Mouse (Mus musculus): Measurements from ENCODE around the gene Rsph3b.
"Not testable (repeated sequence)": the region's sequence is repeated elsewhere in the genome, so short reads cannot be mapped to it uniquely, and the experiment has no call there.

Gene Rsph3b

GRCm38 (mm10) chr17:6947984-6948768, at the start of gene Rsph3b:
TSS of gene Rsph3b (minus strand) at chr17:6948682.
- peak; percentile 67 to 68 for DNase-seq (ENCODE audit: low spot score in 2 of 2)

GRCm38 (mm10) chr17:6997778-6998490, 49.5 kb upstream of the Rsph3b start:
- DNase-seq (ENCODE audit: low spot score in 2 of 2) = not testable (repeated sequence)

- not testable (repeated sequence) for DNase-seq (ENCODE audit: low spot score in 2 of 2)
These were observed 48.3 kb upstream of the Rsph3b start for GRCm38 (mm10) chr17:6996826-6997225.

- not testable (repeated sequence) for DNase-seq (ENCODE audit: low spot score in 2 of 2)
These were observed 47.0 kb upstream of the Rsph3b start for GRCm38 (mm10) chr17:6995504-6995903.

- DNase-seq (ENCODE audit: low spot score in 2 of 2) = not testable (repeated sequence)
These were observed 37.6 kb upstream of the Rsph3b start for GRCm38 (mm10) chr17:6986118-6986517.

GRCm38 (mm10) chr17:6980144-6980543, 31.7 kb upstream of the Rsph3b start:
- DNase-seq (ENCODE audit: low spot score in 2 of 2) = not testable (repeated sequence)

- not testable (repeated sequence) for DNase-seq (ENCODE audit: low spot score in 2 of 2)
These were observed 30.9 kb upstream of the Rsph3b start for GRCm38 (mm10) chr17:6979380-6979779.

- DNase-seq (ENCODE audit: low spot score in 2 of 2) = peak; percentile 31 to 42
These were observed 30.1 kb upstream of the Rsph3b start, which contains the start of gene Gm49721 for GRCm38 (mm10) chr17:6978287-6979248. TSS of gene Gm49721 (plus strand) at chr17:6978904.

GRCm38 (mm10) chr17:6974985-6975384, 26.5 kb upstream of the Rsph3b start:
- DNase-seq (ENCODE audit: low spot score in 2 of 2) = not testable (repeated sequence)

GRCm38 (mm10) chr17:6972836-6973396, 24.4 kb upstream of the Rsph3b start:
- DNase-seq (ENCODE audit: low spot score in 2 of 2) = not testable (repeated sequence)

- not testable (repeated sequence) for DNase-seq (ENCODE audit: low spot score in 2 of 2)
These were observed 22.8 kb upstream of the Rsph3b start for GRCm38 (mm10) chr17:6971238-6971637.

- not testable (repeated sequence) for DNase-seq (ENCODE audit: low spot score in 2 of 2)
These were observed 21.9 kb upstream of the Rsph3b start, which contains the start of gene Rnaset2b for GRCm38 (mm10) chr17:6970334-6970733. TSS of gene Rnaset2b (plus strand) at chr17:6970634.

- not testable (repeated sequence) for DNase-seq (ENCODE audit: low spot score in 2 of 2)
These were observed 19.2 kb upstream of the Rsph3b start for GRCm38 (mm10) chr17:6967673-6968072.

- not testable (repeated sequence) for DNase-seq (ENCODE audit: low spot score in 2 of 2)
These were observed 16.9 kb upstream of the Rsph3b start for GRCm38 (mm10) chr17:6965364-6965763.

GRCm38 (mm10) chr17:6962936-6963335, 14.5 kb upstream of the Rsph3b start:
- not testable (repeated sequence) for DNase-seq (ENCODE audit: low spot score in 2 of 2)

GRCm38 (mm10) chr17:6962339-6962738, 13.9 kb upstream of the Rsph3b start:
- not testable (repeated sequence) for DNase-seq (ENCODE audit: low spot score in 2 of 2)

GRCm38 (mm10) chr17:6961181-6962000, 12.9 kb upstream of the Rsph3b start:
- peak; percentile 28 to 34 for DNase-seq (ENCODE audit: low spot score in 2 of 2)

GRCm38 (mm10) chr17:6960776-6961175, 12.3 kb upstream of the Rsph3b start, which contains the start of gene Tagap1:
TSS of gene Tagap1 (minus strand) at chr17:6961156.
- DNase-seq (ENCODE audit: low spot score in 2 of 2) = peak; percentile 23 to 29

- DNase-seq (ENCODE audit: low spot score in 2 of 2) = not testable (repeated sequence)
These were observed 11.9 kb upstream of the Rsph3b start for GRCm38 (mm10) chr17:6960349-6960748.

Data from frontal cortex, postnatal 25 days (tissue).